Mouse (Mus musculus): Measurements from ENCODE around the gene 3110021N24Rik. TPM values are rescaled to one million over a fixed set of nuclear protein-coding genes. Genes with fewer than 3 reads are reported as not detected.

3110021N24Rik gene
- polyA plus RNA-seq, 1 experiment: not detected

GRCm38 (mm10) chr4:108746160-108746873 is 26.9 kb downstream of the 3110021N24Rik start:
- Histone ChIP-seq H3K4me1 (no peaks in the 10 kb centered on the region), H3K36me3 (replicated peaks; ENCODE audit: low read length) (no peaks in the 10 kb centered on the region), H3K27me3 (replicated peaks) (no peaks in the 10 kb centered on the region), H3K4me3 (replicated peaks) (no peak overlapping the region), H3K9me3 (no peaks in the 10 kb centered on the region)
- TF ChIP-seq GATA1 (IDR thresholded peaks at IDR 0.05; ENCODE audit: borderline replicate concordance, low read length) (no peak), FLI1 (IDR thresholded peaks at IDR 0.05; ENCODE audit: low read length) (no peak)

GRCm38 (mm10) chr4:108759583-108759982 is 40.1 kb downstream of the 3110021N24Rik start:
- Histone ChIP-seq H3K27me3 (replicated peaks) (no peaks in the 10 kb centered on the region), H3K9me3 (no peaks in the 10 kb centered on the region), H3K4me3 (replicated peaks) (no peak overlapping the region), H3K36me3 (replicated peaks; ENCODE audit: low read length) (no peaks in the 10 kb centered on the region), H3K4me1 (no peaks in the 10 kb centered on the region)
- TF ChIP-seq GATA1 (IDR thresholded peaks at IDR 0.05; ENCODE audit: borderline replicate concordance, low read length): no peak

DNA sequence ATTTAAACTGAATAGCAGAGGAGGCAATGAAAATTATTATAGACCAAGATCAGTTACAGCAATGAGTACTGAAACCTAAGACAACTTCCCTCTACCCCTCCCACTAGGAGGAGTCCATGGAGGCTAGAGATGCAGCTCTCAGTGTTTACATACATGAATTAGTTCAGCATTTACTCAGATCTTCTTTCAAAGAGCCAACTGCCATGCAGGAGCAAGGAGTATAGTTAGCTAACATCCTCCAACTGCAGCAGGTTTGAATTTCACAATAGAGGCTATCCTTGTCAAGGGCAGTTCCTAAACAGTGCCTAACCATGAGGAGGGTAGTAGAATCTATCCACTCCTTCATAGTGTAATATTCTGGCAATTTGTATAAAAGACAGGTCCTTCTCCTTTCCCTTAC is 49.1 kb downstream of the 3110021N24Rik start:
- TF ChIP-seq GATA1 (IDR thresholded peaks at IDR 0.05; ENCODE audit: borderline replicate concordance, low read length): no peak
- no peak for TF ChIP-seq FLI1 (IDR thresholded peaks at IDR 0.05; ENCODE audit: low read length)
- Histone ChIP-seq H3K27me3 (replicated peaks) (peaks cover 3% of the 10 kb centered on the region), H3K36me3 (replicated peaks; ENCODE audit: low read length) (no peaks in the 10 kb centered on the region), H3K4me3 (replicated peaks) (no peak overlapping the region), H3K4me1 (no peaks in the 10 kb centered on the region), H3K9me3 (no peaks in the 10 kb centered on the region)

GRCm38 (mm10) chr4:108779763-108780056 is 60.3 kb downstream of the 3110021N24Rik start:
- Histone ChIP-seq H3K4me1 (peaks cover 13% of the 10 kb centered on the region), H3K4me3 (replicated peaks) (peak overlapping the region; percentile 93), H3K27me3 (replicated peaks) (peaks cover 54% of the 10 kb centered on the region), H3K36me3 (replicated peaks; ENCODE audit: low read length) (no peaks in the 10 kb centered on the region), H3K9me3 (no peaks in the 10 kb centered on the region)
- no peak for TF ChIP-seq FLI1 (IDR thresholded peaks at IDR 0.05; ENCODE audit: low read length)
- no peak for TF ChIP-seq GATA1 (IDR thresholded peaks at IDR 0.05; ENCODE audit: borderline replicate concordance, low read length)

GRCm38 (mm10) chr4:108780057-108780863 is 60.8 kb downstream of the 3110021N24Rik start, which contains the start of gene Zfyve9:
Gene Zfyve9 (minus strand): TSS chr4:108780798.
- H3K36me3 ChIP-seq (replicated peaks; ENCODE audit: low read length): no peaks in the 10 kb centered on the region
- peak within 1 kb of the TSS; percentile 93 for H3K4me3 ChIP-seq (replicated peaks)
- H3K27me3 ChIP-seq (replicated peaks): peaks cover 54% of the 10 kb centered on the region
- no peaks in the 10 kb centered on the region for H3K9me3 ChIP-seq
- H3K4me1 ChIP-seq: peaks cover 13% of the 10 kb centered on the region
- TF ChIP-seq FLI1 (IDR thresholded peaks at IDR 0.05; ENCODE audit: low read length) (no peak), GATA1 (IDR thresholded peaks at IDR 0.05; ENCODE audit: borderline replicate concordance, low read length) (no peak)

GRCm38 (mm10) chr4:108780864-108781205 is 61.4 kb downstream of the 3110021N24Rik start:
- H3K9me3 ChIP-seq: no peaks in the 10 kb centered on the region
- H3K27me3 ChIP-seq (replicated peaks): peaks cover 54% of the 10 kb centered on the region
- peaks cover 13% of the 10 kb centered on the region for H3K4me1 ChIP-seq
- no peaks in the 10 kb centered on the region for H3K36me3 ChIP-seq (replicated peaks; ENCODE audit: low read length)
- no peak for TF ChIP-seq FLI1 (IDR thresholded peaks at IDR 0.05; ENCODE audit: low read length)
- TF ChIP-seq GATA1 (IDR thresholded peaks at IDR 0.05; ENCODE audit: borderline replicate concordance, low read length): no peak
- peak overlapping the region; percentile 93 for H3K4me3 ChIP-seq (replicated peaks)

- Histone ChIP-seq H3K27me3 (replicated peaks) (peaks cover 54% of the 10 kb centered on the region), H3K9me3 (no peaks in the 10 kb centered on the region), H3K4me1 (peaks cover 13% of the 10 kb centered on the region), H3K36me3 (replicated peaks; ENCODE audit: low read length) (no peaks in the 10 kb centered on the region), H3K4me3 (replicated peaks) (no peak overlapping the region)
- TF ChIP-seq FLI1 (IDR thresholded peaks at IDR 0.05; ENCODE audit: low read length) (no peak), GATA1 (IDR thresholded peaks at IDR 0.05; ENCODE audit: borderline replicate concordance, low read length) (no peak)
Measured at GRCm38 (mm10) chr4:108781596-108781995, 62.1 kb downstream of the 3110021N24Rik start.

GRCm38 (mm10) chr4:108782421-108783085 is 63.1 kb downstream of the 3110021N24Rik start:
- no peak for TF ChIP-seq FLI1 (IDR thresholded peaks at IDR 0.05; ENCODE audit: low read length)
- TF ChIP-seq GATA1 (IDR thresholded peaks at IDR 0.05; ENCODE audit: borderline replicate concordance, low read length): no peak
- Histone ChIP-seq H3K36me3 (replicated peaks; ENCODE audit: low read length) (no peaks in the 10 kb centered on the region), H3K4me1 (peaks cover 13% of the 10 kb centered on the region), H3K27me3 (replicated peaks) (peaks cover 53% of the 10 kb centered on the region), H3K9me3 (no peaks in the 10 kb centered on the region), H3K4me3 (replicated peaks) (no peak overlapping the region)

DNA sequence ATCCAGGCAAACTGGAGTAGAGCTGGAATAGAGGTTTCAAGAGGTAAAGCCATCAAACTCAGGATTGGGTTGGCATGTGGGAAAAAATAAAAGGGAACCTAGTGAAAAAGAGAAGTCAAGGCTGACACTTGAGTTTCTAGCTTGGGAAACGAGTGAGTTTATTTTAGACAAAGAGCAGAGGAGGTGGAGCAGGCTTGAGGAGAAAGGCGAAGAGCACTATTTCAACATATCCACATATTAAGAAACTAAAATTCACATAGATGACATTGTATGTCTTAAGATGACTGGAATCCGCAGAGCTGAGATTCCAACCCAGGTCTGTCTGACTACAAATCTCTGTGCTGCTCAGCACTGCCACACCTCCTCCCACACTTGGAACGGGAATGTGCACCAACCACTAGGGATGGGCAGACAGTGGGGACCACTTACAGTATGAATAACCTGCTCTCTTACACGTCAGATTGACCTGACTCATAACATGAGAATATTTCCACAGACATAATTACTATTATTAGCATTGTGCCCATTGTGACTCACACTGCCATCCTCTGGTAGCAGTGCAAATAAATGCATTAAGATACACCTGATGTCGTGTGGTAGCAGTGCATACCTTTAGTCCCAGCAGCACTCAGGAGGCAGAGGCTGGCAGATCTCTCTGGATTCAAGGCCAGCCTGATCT is 69.9 kb downstream of the 3110021N24Rik start:
- Histone ChIP-seq H3K4me1 (no peaks in the 10 kb centered on the region), H3K27me3 (replicated peaks) (peaks cover 12% of the 10 kb centered on the region), H3K36me3 (replicated peaks; ENCODE audit: low read length) (no peaks in the 10 kb centered on the region), H3K9me3 (no peaks in the 10 kb centered on the region), H3K4me3 (replicated peaks) (no peak overlapping the region)
- TF ChIP-seq FLI1 (IDR thresholded peaks at IDR 0.05; ENCODE audit: low read length) (no peak), GATA1 (IDR thresholded peaks at IDR 0.05; ENCODE audit: borderline replicate concordance, low read length) (no peak)
